Mouse (Mus musculus) heart, embryonic 12.5 days (tissue): Measurements from ENCODE around the gene Plekhm3. TPM values are rescaled to one million over a fixed set of nuclear protein-coding genes. Genes with fewer than 3 reads are reported as not detected.

Source experiments
- ATAC-seq: fragments of 200-750 bp; cut with Nextera tagmentation; 2 replicates; pipeline ENCODE4 v1.8.0; 2017; ENCODE audit warnings: moderate TSS enrichment, moderate library complexity; ENCODE audit not compliant: insufficient number of reproducible peaks, low FRiP score
- H3K27ac ChIP-seq: fragments of 300-500 bp; sonication (generic); 2 replicates; pipeline ENCODE4 v1.5.1; 2016; ENCODE audit warnings: mild to moderate bottlenecking, moderate library complexity; ENCODE audit not compliant: poor library complexity, severe bottlenecking
- H3K27me3 ChIP-seq: fragments of 300-500 bp; sonication (generic); replicated peaks from 2 replicates; pipeline ENCODE4 v1.6.1; 2016; ENCODE audit warnings: mild to moderate bottlenecking, moderate library complexity
- H3K36me3 ChIP-seq: fragments of 300-500 bp; sonication (generic); 2 replicates; pipeline ENCODE4 v1.6.1; 2016; ENCODE audit warnings: mild to moderate bottlenecking, moderate library complexity
- H3K4me1 ChIP-seq: fragments of 300-500 bp; sonication (generic); replicated peaks from 2 replicates; pipeline ENCODE4 v1.6.1; 2016; ENCODE audit warnings: mild to moderate bottlenecking
- H3K4me2 ChIP-seq: fragments of 300-500 bp; sonication (generic); 2 replicates; pipeline ENCODE4 v1.6.1; 2016; ENCODE audit warnings: mild to moderate bottlenecking, moderate library complexity
- H3K4me3 ChIP-seq: fragments of 300-500 bp; sonication (generic); 2 replicates; pipeline ENCODE4 v1.5.1; 2016; ENCODE audit warnings: mild to moderate bottlenecking
- H3K9ac ChIP-seq: fragments of 300-500 bp; sonication (generic); 2 replicates; pipeline ENCODE4 v1.6.1; 2016; ENCODE audit warnings: mild to moderate bottlenecking, moderate library complexity
- H3K9me3 ChIP-seq: fragments of 300-500 bp; sonication (generic); replicated peaks from 2 replicates; pipeline ENCODE4 v1.6.1; 2016; ENCODE audit warnings: mild to moderate bottlenecking, moderate library complexity
- WGBS: fragments of 180-500 bp; shearing (Covaris S2); methylation state at CpG from one replicate; pipeline ENCODE4 v1.1.7; 2016; 5-methylcytosine and 5-hydroxymethylcytosine counted together
- polyA plus RNA-seq: library from polyadenylated mRNA; unstranded; fragments of >200 nt; fragmentation: Nextera tagmentation; extraction: Ambion mirVana; gene quantifications from 2 replicates; pipeline ENCODE4 v1.2.1, GENCODE M21; 2016

Gene Plekhm3
- polyA plus RNA-seq, 1 experiment from 2014 or later = 7.1 TPM

DNA sequence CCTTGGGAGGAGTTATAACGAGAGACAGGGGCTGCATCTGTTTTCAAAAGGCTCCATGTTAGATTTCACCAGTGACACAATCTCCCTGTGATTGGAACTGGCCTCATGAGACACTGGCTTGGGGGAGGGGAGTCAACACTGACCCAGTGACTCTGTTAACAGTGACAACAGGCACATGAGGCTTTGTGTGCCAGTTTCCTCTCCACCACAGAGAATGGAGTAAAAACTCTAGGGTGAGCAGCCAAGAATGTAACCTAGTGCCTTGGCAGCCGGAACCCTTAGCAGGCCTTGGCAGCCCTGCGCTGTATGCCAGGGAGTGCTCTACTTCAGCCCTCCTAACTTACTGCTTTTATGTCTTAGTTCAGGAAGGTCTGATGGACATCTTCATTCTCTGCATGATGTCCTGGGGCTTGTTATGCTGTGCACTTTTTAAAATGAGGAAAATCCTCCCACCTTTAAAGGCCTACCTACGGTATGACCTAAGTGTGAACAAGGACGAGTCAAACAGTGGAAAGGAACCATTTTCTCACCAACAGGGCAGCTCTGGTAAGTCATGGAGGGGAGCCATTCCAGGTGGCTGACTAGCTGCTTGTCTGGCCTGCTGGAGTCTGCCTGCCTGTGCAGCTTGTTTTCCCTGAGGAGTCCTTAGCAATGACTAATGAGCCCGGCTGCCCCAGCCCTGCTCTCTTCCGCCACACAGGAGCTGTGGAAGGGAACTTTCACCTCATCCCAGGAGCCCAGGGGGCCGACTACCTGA, 161.2 kb downstream of the Plekhm3 start:
- Histone ChIP-seq H3K4me1 (peaks cover 40% of the 10 kb centered on the region), H3K27me3 (no peaks in the 10 kb centered on the region), H3K4me2 (no peak overlapping the region), H3K36me3 (peaks cover 8% of the 10 kb centered on the region), H3K4me3 (no peak overlapping the region), H3K9me3 (no peaks in the 10 kb centered on the region), H3K9ac (no peak overlapping the region), H3K27ac (no peak overlapping the region)
- ATAC-seq = no peak
- 65% methylated on average over 8 of the region's 8 CpGs for WGBS

- H3K9ac ChIP-seq = no peak overlapping the region
- peaks cover 8% of the 10 kb centered on the region for H3K36me3 ChIP-seq
- no peak overlapping the region for H3K4me3 ChIP-seq
- no peak for ATAC-seq
- H3K27me3 ChIP-seq = no peaks in the 10 kb centered on the region
- H3K4me1 ChIP-seq = peaks cover 46% of the 10 kb centered on the region
- no peak overlapping the region for H3K4me2 ChIP-seq
- no peak overlapping the region for H3K27ac ChIP-seq
- 93% methylated on average over 11 of the region's 11 CpGs for WGBS
- no peaks in the 10 kb centered on the region for H3K9me3 ChIP-seq
Measured at GRCm38 (mm10) chr1:64794096-64794495, 162.5 kb downstream of the Plekhm3 start.

- 83% methylated on average over 4 of the region's 4 CpGs for WGBS
Measured at GRCm38 (mm10) chr1:64793234-64793530, 163.4 kb downstream of the Plekhm3 start.

DNA sequence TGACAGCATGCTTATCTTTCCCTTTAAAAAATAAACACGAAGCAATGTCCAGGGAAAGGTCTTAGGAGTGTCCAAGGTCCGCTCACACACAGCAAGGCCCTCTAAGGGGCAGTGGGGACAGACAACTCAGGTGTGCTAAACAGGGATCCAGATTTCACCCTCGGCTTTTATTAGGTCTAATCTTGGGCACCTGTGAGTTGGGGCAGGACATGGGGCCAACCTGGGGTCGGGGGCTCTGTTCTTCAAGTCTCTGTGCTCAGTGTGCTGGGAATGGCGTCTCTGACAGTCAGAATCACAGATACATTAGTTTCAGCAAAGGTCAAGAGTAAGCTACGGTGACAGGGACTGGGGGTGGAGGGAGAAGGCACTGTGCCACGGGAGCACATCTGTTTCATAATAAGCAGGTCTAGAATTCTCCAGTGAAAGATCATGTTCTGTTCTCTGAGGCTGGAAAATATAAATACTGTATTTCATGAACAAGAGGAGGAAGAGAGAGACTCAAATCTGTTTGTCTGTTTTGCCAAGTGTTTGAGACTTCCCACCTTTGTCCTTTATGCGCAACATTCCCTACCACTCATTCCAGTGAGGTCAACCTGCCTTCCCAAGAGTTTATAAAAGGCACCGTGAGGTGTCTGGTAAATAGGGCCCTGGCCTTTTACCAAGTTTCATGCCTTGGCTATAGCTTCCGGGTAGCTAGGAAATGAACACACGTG, 163.9 kb downstream of the Plekhm3 start:
- Histone ChIP-seq H3K27me3 (no peaks in the 10 kb centered on the region), H3K9me3 (no peaks in the 10 kb centered on the region), H3K4me2 (0 out of 2 replicates have a peak overlapping the region, but pooled peaks have one; percentile 18), H3K4me1 (peaks cover 54% of the 10 kb centered on the region), H3K27ac (peak overlapping the region; percentile 79), H3K36me3 (peaks cover 8% of the 10 kb centered on the region), H3K9ac (no peak overlapping the region), H3K4me3 (no peak overlapping the region)
- WGBS = 49% methylated on average over 11 of the region's 11 CpGs
- ATAC-seq = no peak

More at GRCm38 (mm10) chr1:64793234-64793530, 163.4 kb downstream of the Plekhm3 start:
- Histone ChIP-seq H3K9me3 (no peaks in the 10 kb centered on the region), H3K9ac (no peak overlapping the region), H3K36me3 (peaks cover 8% of the 10 kb centered on the region), H3K27ac (0 out of 2 replicates have a peak overlapping the region, but pooled peaks have one; percentile 27), H3K4me2 (no peak overlapping the region), H3K4me1 (peaks cover 49% of the 10 kb centered on the region), H3K27me3 (no peaks in the 10 kb centered on the region), H3K4me3 (no peak overlapping the region)
- no peak for ATAC-seq

DNA sequence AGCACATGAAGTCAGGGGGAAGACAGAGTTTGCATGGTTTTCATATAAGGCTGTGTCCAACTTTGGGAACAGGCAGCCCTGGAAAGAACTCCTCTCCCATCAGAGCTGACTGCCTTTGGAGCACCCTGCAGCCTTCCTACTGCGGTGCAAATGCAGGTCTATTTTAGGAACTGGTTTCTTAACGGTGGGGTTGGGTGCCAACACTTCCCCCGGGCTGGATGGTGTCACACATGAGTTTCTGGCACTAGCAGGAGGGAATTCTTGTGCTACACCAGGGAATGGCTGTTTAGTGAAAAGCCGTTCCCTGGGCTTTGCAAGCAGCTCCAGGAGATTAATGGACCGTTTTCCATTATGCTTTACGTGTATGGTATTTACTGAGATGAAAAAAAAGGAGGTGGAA, 164.8 kb downstream of the Plekhm3 start:
- no peak overlapping the region for H3K9ac ChIP-seq
- ATAC-seq = 0 out of 2 replicates have a peak, but pooled peaks have one; percentile 52
- H3K4me1 ChIP-seq = peaks cover 60% of the 10 kb centered on the region
- H3K27ac ChIP-seq = peak overlapping the region; percentile 79
- no peaks in the 10 kb centered on the region for H3K27me3 ChIP-seq
- H3K9me3 ChIP-seq = no peaks in the 10 kb centered on the region
- H3K36me3 ChIP-seq = peaks cover 8% of the 10 kb centered on the region
- peak overlapping the region; percentile 18 for H3K4me2 ChIP-seq
- 21% methylated on average over 6 of the region's 6 CpGs for WGBS
- no peak overlapping the region for H3K4me3 ChIP-seq

- H3K27me3 ChIP-seq = no peaks in the 10 kb centered on the region
- H3K36me3 ChIP-seq = peaks cover 8% of the 10 kb centered on the region
- peak; percentile 78 for ATAC-seq
- no peaks in the 10 kb centered on the region for H3K9me3 ChIP-seq
- H3K9ac ChIP-seq = no peak overlapping the region
- H3K4me2 ChIP-seq = peak overlapping the region; percentile 18
- peaks cover 60% of the 10 kb centered on the region for H3K4me1 ChIP-seq
- H3K27ac ChIP-seq = peak overlapping the region; percentile 79
- H3K4me3 ChIP-seq = no peak overlapping the region
- 29% methylated on average over 9 of the region's 9 CpGs for WGBS
Measured at GRCm38 (mm10) chr1:64790806-64791790, 165.5 kb downstream of the Plekhm3 start.

DNA sequence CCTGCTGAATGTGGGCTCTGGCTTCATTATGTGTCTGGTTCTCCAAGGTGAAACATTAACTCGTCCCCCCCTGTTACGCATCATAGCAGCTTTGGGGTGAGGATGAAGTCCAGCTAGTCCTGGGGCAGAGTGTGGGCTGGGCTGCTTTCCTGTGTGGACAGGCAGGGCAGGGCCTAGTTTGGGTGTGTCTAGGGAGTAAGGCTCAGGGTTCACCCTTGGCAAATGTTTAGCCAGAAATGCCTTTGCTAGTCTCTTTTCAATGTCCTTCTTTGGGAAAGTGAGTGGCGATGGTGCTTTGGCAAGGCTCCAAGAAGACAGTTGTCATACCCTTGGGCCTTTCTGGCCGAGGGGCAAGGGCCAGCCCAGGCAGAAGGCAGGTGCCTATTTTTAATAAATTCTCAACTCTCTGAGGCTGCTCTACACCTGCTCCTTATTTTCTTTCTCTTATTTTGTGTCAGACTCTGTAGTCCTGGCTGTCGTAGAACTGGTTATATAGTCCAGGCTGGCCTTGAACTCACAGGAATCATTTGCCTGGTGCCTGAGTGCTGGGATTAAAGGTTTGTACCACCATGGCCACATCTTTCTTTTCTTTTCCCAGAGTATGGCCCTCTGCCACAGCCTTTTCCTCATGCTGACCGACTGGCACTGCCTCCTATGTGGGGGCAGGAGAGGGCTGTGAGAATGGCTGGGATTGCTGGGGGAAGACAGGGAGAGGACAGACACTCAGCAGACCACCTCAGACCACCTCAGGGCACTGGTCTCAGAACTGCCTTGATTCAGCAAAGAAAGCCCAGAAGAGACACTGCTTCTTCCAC, 168.7 kb downstream of the Plekhm3 start:
- Histone ChIP-seq H3K27me3 (no peaks in the 10 kb centered on the region), H3K9me3 (no peaks in the 10 kb centered on the region), H3K9ac (no peak overlapping the region), H3K4me2 (no peak overlapping the region), H3K4me1 (peaks cover 44% of the 10 kb centered on the region), H3K4me3 (no peak overlapping the region), H3K36me3 (no peaks in the 10 kb centered on the region), H3K27ac (no peak overlapping the region)
- no peak; the same call in 1 of the 2 replicates for ATAC-seq
- WGBS = 62% methylated on average over 6 of the region's 6 CpGs

GRCm38 (mm10) chr1:64779863-64780262, 176.8 kb downstream of the Plekhm3 start:
- H3K36me3 ChIP-seq = no peaks in the 10 kb centered on the region
- no peaks in the 10 kb centered on the region for H3K4me1 ChIP-seq
- H3K4me3 ChIP-seq = no peak overlapping the region
- 81% methylated on average over 12 of the region's 12 CpGs for WGBS
- ATAC-seq = no peak
- no peak overlapping the region for H3K4me2 ChIP-seq
- no peak overlapping the region for H3K27ac ChIP-seq
- H3K9me3 ChIP-seq = no peaks in the 10 kb centered on the region
- H3K9ac ChIP-seq = no peak overlapping the region
- H3K27me3 ChIP-seq = no peaks in the 10 kb centered on the region

- no peaks in the 10 kb centered on the region for H3K36me3 ChIP-seq
- 72% methylated on average over 5 of the region's 5 CpGs for WGBS
- ATAC-seq = no peak
Measured at GRCm38 (mm10) chr1:64779415-64779814, 177.2 kb downstream of the Plekhm3 start.

GRCm38 (mm10) chr1:64773305-64773704, 183.3 kb downstream of the Plekhm3 start:
- H3K9me3 ChIP-seq = no peaks in the 10 kb centered on the region
- 66% methylated on average over 4 of the region's 4 CpGs for WGBS
- no peak overlapping the region for H3K4me2 ChIP-seq
- H3K9ac ChIP-seq = no peak overlapping the region
- no peak overlapping the region for H3K4me3 ChIP-seq
- H3K27ac ChIP-seq = no peak overlapping the region
- no peaks in the 10 kb centered on the region for H3K27me3 ChIP-seq
- no peaks in the 10 kb centered on the region for H3K4me1 ChIP-seq
- no peaks in the 10 kb centered on the region for H3K36me3 ChIP-seq
- ATAC-seq = no peak

More at GRCm38 (mm10) chr1:64779415-64779814, 177.2 kb downstream of the Plekhm3 start:
- Histone ChIP-seq H3K9me3 (no peaks in the 10 kb centered on the region), H3K27ac (no peak overlapping the region), H3K9ac (no peak overlapping the region), H3K27me3 (no peaks in the 10 kb centered on the region), H3K4me2 (no peak overlapping the region), H3K4me1 (no peaks in the 10 kb centered on the region), H3K4me3 (no peak overlapping the region)
